Mouse (Mus musculus): ENCODE results near the gene Tigit. TPM values are rescaled to one million over a fixed set of nuclear protein-coding genes. Genes with fewer than 3 reads are reported as not detected.

Gene Tigit
- polyA plus RNA-seq, 1 experiment: not detected

DNA sequence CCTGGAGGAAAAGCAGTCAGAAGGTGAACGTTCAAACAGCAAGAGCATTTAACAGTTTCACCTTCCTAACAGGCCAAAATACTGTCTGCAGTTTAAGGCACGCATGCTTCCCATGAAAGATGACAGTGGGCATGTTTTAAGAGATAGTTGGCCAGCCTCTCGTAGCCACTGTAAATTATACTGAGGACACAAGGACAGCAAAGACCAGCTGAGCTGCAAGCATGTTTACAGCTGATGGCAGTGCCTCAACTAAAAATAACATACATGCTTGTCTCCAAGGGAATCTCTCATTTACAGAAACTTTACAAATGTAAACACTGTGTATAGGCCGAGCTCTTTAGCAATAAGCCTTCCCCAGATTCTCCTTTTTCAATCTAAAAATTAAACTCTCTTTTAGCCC is 47.6 kb downstream of the Tigit start:
- H3K36me3 ChIP-seq (ENCODE audit: control insufficient read depth): no peaks in the 10 kb centered on the region
- H3K9me3 ChIP-seq (ENCODE audit: control insufficient read depth, low read length): peaks cover 3% of the 10 kb centered on the region; the same call in 1 of the 2 replicates
- no peak overlapping the region for H3K4me3 ChIP-seq (replicated peaks)
- no peaks in the 10 kb centered on the region for H3K4me1 ChIP-seq (ENCODE audit: control insufficient read depth)
- no peak for TF ChIP-seq GATA1 (IDR thresholded peaks at IDR 0.05; ENCODE audit: low read length)
- no peak for TF ChIP-seq TAL1 (IDR thresholded peaks at IDR 0.05; ENCODE audit: low read length)
- H3K27me3 ChIP-seq (ENCODE audit: control insufficient read depth): no peaks in the 10 kb centered on the region

DNA sequence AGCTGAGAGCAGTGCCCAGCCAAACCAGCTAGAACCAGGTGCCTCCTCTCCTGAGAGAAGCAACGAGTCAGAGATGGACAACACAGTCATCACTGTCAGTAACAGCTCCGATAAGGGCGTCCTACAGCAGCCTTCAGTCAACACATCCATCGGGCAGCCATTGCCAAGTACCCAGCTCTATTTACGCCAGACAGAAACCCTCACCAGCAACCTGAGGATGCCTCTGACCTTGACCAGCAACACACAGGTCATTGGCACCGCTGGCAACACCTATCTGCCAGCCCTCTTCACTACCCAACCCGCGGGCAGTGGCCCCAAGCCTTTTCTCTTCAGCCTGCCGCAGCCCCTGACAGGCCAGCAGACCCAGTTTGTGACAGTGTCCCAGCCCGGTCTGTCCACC is 53.6 kb downstream of the Tigit start:
- Histone ChIP-seq H3K27me3 (ENCODE audit: control insufficient read depth) (no peaks in the 10 kb centered on the region), H3K4me3 (replicated peaks) (no peak overlapping the region), H3K36me3 (ENCODE audit: control insufficient read depth) (peaks cover 3% of the 10 kb centered on the region; the same call in 1 of the 2 replicates), H3K9me3 (ENCODE audit: control insufficient read depth, low read length) (peaks cover 14% of the 10 kb centered on the region), H3K4me1 (ENCODE audit: control insufficient read depth) (no peaks in the 10 kb centered on the region)
- TF ChIP-seq TAL1 (IDR thresholded peaks at IDR 0.05; ENCODE audit: low read length): no peak
- no peak for TF ChIP-seq GATA1 (IDR thresholded peaks at IDR 0.05; ENCODE audit: low read length)

DNA sequence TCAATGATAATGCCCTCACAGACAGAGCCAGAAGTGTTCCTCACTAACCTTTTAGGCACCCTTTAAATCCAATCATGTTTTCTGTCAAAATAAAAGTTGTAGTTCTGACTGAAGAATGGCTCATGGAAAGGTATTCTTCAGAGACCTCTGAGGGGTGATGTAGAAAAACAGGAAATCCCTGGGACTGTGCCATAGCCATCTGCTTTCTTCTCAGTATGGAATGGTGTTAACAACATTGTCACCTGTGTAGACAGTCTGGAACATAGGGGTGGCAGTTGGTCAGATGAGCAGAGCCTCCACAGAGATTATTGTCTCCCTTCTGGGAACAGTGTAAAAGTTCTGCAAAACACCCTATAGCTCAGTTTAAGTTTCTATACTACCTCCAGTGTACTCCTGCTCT is 55.9 kb downstream of the Tigit start:
- Histone ChIP-seq H3K4me3 (replicated peaks) (no peak overlapping the region), H3K4me1 (ENCODE audit: control insufficient read depth) (no peaks in the 10 kb centered on the region), H3K9me3 (ENCODE audit: control insufficient read depth, low read length) (peaks cover 14% of the 10 kb centered on the region), H3K27me3 (ENCODE audit: control insufficient read depth) (no peaks in the 10 kb centered on the region), H3K36me3 (ENCODE audit: control insufficient read depth) (peaks cover 3% of the 10 kb centered on the region; the same call in 1 of the 2 replicates)
- TF ChIP-seq TAL1 (IDR thresholded peaks at IDR 0.05; ENCODE audit: low read length): no peak
- no peak for TF ChIP-seq GATA1 (IDR thresholded peaks at IDR 0.05; ENCODE audit: low read length)

DNA sequence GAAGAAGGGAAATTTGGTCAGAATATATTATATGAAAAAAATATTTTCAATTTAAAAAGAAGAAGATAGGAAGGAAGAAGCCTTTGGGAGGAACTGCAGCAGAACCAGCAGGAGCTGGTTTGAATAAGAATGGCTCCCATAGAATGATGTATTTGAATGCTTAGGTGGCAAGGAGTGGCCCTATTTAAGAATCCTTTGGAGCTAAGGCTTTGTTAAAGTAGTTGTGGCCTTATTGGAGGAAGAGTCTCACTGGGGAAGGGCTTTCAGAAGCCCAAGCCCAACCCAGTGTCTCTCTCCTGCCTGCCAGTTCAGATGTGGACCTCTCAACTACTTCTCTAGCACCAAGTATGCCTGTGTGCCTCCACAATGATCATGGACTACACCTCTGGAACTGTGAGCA is 56.9 kb downstream of the Tigit start:
- Histone ChIP-seq H3K27me3 (ENCODE audit: control insufficient read depth) (no peaks in the 10 kb centered on the region), H3K36me3 (ENCODE audit: control insufficient read depth) (peaks cover 3% of the 10 kb centered on the region; the same call in 1 of the 2 replicates), H3K4me1 (ENCODE audit: control insufficient read depth) (no peaks in the 10 kb centered on the region), H3K4me3 (replicated peaks) (no peak overlapping the region), H3K9me3 (ENCODE audit: control insufficient read depth, low read length) (peaks cover 14% of the 10 kb centered on the region)
- no peak for TF ChIP-seq TAL1 (IDR thresholded peaks at IDR 0.05; ENCODE audit: low read length)
- TF ChIP-seq GATA1 (IDR thresholded peaks at IDR 0.05; ENCODE audit: low read length): no peak

DNA sequence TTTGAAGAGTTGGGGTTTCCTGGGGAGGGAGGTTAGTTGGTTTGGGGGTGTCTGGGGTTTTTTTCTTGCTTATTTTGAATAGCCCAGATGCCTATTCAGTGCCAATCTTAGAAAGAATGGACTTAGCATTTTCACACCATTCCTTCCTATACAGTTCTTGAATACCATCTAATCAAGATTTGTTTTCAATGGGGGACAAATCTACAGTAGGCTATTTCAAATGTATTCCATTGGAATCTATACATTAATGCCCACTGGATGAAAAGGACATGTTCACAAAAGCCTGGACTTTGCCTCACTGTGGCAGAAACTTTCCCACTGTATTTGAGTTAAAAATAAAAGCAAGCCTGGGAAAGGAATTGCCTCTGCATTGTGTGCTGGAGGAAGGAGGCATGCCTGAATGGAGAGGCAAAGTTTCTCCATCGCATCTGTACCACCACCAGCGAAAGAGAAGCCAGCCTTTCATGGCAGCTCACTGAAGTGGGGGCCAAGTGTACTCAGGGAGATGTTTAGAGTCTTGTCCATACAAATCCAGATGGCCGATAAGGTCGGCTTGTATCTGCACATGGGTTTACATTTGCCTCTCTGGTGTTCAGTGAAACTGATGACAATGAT is 59.4 kb downstream of the Tigit start:
- H3K4me3 ChIP-seq (replicated peaks): no peak overlapping the region
- no peaks in the 10 kb centered on the region for H3K27me3 ChIP-seq (ENCODE audit: control insufficient read depth)
- H3K9me3 ChIP-seq (ENCODE audit: control insufficient read depth, low read length): peaks cover 5% of the 10 kb centered on the region
- no peaks in the 10 kb centered on the region for H3K4me1 ChIP-seq (ENCODE audit: control insufficient read depth)
- TF ChIP-seq GATA1 (IDR thresholded peaks at IDR 0.05; ENCODE audit: low read length): no peak
- no peak for TF ChIP-seq TAL1 (IDR thresholded peaks at IDR 0.05; ENCODE audit: low read length)
- H3K36me3 ChIP-seq (ENCODE audit: control insufficient read depth): peaks cover under 1% of the 10 kb centered on the region; the same call in 1 of the 2 replicates

DNA sequence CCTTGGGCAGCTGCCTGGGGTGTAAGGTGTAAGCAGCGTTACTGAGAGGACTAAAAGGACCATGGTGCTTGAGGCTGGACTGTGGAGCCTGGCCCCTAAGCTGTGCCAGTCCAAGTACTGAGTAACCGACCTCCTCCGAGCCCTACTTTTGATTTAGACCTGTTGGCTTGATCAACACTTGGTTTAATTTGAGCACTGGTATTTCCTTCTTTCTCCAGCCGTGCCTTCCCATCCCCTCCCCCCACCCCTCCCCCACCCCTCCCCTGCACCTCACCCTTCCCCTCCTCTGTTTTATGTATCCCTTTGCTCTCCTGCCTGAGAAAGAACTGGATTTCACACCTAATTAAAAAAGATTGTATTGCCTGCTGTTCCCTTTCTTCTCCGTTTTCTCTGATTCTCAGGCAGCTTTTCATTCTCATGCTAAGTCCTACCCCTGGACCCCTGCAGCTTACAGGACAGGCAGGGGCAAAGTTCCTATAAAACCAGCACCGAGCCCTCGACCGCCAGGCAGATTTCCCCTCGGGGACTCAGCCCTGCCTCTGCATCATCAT is 60.3 kb downstream of the Tigit start:
- Histone ChIP-seq H3K4me3 (replicated peaks) (no peak overlapping the region), H3K9me3 (ENCODE audit: control insufficient read depth, low read length) (no peaks in the 10 kb centered on the region), H3K4me1 (ENCODE audit: control insufficient read depth) (no peaks in the 10 kb centered on the region), H3K36me3 (ENCODE audit: control insufficient read depth) (no peaks in the 10 kb centered on the region), H3K27me3 (ENCODE audit: control insufficient read depth) (no peaks in the 10 kb centered on the region)
- no peak for TF ChIP-seq GATA1 (IDR thresholded peaks at IDR 0.05; ENCODE audit: low read length)

DNA sequence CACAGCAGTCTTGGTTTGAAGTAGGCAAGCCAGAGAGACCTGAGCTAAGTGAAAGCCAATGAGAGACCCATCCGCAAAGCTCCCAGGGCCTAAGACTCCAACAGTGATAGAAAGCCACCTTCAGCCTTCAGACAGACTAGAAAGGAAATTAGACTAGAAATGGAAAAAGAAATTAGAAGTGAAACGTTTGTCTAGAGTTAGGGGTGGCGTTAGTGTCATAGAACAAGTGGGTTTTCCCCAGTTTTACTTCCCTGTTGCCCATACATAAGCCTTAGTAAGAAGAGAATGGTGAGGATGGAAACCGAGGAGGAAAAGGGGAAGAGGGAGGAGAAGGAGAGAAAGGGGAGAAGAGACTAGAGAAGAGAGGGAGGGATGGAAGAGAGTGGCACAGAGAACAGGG is 61.4 kb downstream of the Tigit start:
- Histone ChIP-seq H3K4me1 (ENCODE audit: control insufficient read depth) (no peaks in the 10 kb centered on the region), H3K36me3 (ENCODE audit: control insufficient read depth) (no peaks in the 10 kb centered on the region), H3K4me3 (replicated peaks) (no peak overlapping the region), H3K9me3 (ENCODE audit: control insufficient read depth, low read length) (no peaks in the 10 kb centered on the region), H3K27me3 (ENCODE audit: control insufficient read depth) (no peaks in the 10 kb centered on the region)
- no peak for TF ChIP-seq TAL1 (IDR thresholded peaks at IDR 0.05; ENCODE audit: low read length)
- no peak for TF ChIP-seq GATA1 (IDR thresholded peaks at IDR 0.05; ENCODE audit: low read length)

DNA sequence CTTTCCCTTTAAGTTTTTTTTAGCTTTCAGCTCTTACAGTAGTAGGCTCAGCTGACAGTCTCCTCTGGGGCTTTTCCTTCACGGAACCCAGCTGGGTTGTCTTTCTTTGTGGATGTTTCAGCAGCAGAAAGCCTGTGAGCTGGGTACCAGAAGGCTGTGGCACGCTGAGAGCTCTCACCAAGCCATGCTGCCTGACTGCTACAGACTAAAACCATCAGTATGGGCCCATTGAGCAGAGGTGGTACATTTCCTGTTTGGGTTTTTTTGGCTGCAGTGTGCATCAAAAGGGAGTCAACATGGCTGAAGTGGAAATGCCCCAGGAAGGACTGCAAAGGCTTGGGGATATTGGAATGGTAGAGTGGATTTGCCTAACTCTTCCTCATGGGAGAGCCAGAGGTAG is 64.2 kb downstream of the Tigit start:
- Histone ChIP-seq H3K27me3 (ENCODE audit: control insufficient read depth) (no peaks in the 10 kb centered on the region), H3K9me3 (ENCODE audit: control insufficient read depth, low read length) (no peaks in the 10 kb centered on the region), H3K4me1 (ENCODE audit: control insufficient read depth) (no peaks in the 10 kb centered on the region), H3K36me3 (ENCODE audit: control insufficient read depth) (no peaks in the 10 kb centered on the region), H3K4me3 (replicated peaks) (no peak overlapping the region)
- TF ChIP-seq TAL1 (IDR thresholded peaks at IDR 0.05; ENCODE audit: low read length) (no peak), GATA1 (IDR thresholded peaks at IDR 0.05; ENCODE audit: low read length) (no peak)

Other genes starting within 250 kb of the Tigit start
- gene Drd3, start 89.9 kb upstream of the Tigit start, polyA plus RNA-seq (2012): not detected in 2 replicates
- 0.11 and 0.12 TPM in 2 replicates for gene Ccdc191, start 225.7 kb upstream of the Tigit start, polyA plus RNA-seq (2012)